8 mouse cellular contexts compared by ENCODE assay signal in the genomic region with DNA sequence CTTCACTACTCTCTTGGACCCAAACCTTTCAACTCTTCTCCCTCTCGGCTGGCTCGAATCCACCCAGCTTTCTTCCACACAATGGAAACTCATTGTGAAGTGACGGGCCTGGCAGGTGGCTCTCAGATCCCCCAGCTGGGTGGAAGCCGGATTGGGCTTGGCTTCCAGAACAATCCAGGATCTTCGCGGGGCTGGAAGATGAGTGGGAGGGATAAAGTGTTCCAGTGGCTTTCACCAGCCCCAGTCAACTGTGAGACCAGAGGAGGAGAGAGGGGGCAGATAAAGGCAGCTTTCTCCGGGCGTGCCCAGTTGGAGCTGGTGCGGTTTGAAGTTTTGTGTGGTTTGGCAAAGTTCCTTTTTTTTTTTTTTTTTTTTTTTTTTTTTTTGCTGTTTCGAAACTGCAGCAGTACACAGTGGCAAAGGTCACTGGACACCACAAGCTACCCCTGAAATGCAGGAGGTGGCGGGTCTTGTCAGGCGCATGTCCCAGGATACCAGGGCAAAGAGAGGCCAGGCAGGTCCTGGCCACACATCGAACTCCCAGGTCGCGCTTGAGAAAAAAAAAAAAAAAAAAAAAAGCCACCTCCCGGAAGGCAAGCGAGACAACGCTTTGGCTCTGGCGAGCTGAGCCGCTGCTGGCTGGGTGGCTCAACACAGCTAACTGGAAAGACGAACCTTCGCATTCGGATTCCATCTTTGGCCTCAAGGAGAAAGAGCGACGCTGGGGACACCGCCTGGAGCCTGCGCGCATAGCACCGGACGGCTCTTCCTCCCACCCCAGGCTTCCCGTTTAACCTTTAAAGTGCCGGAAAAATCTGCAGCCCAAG.
DNase-seq lines count a peak whose midpoint lies in the region; ATAC-seq and TF ChIP-seq lines count a peak whose summit lies in the region.

No protein-coding gene starts in this region.

- peak overlapping the region in 2 of 3 experiments; percentile 26 to 59 for H3K4me3 ChIP-seq in CH12.LX (replicated peaks in 1 of 3; ENCODE audit: low read depth in 2 of 3, low read length in 2 of 3, poor library complexity in 1 of 3)
- H3K4me3 ChIP-seq in bone marrow macrophage, adult 2 months (ENCODE audit: insufficient read depth, low read length), result peak overlapping the region; percentile 53
- peak overlapping the region; percentile 35 for H3K4me3 ChIP-seq in heart, embryonic 11.5 days (ENCODE audit: low read depth, low read length)
- H3K4me3 ChIP-seq in kidney, embryonic 14.5 days (ENCODE audit: low read length), result peak overlapping the region; percentile 31
- H3K4me3 ChIP-seq in liver, embryonic 14.5 days (ENCODE audit: insufficient read depth in 1 of 2, low read depth in 2 of 2, low read length in 2 of 2), result peak overlapping the region; percentile 10 to 32

- no peaks in the 10 kb centered on the region for H3K9me3 ChIP-seq in CH12.LX (replicated peaks; ENCODE audit: low read length)
- no peaks in the 10 kb centered on the region for H3K9me3 ChIP-seq in heart, embryonic 11.5 days (replicated peaks; ENCODE audit: control insufficient read depth, low read length)
- H3K9me3 ChIP-seq in kidney, embryonic 14.5 days (ENCODE audit: control insufficient read depth, low read length), result no peaks in the 10 kb centered on the region
- H3K9me3 ChIP-seq in liver, embryonic 14.5 days (ENCODE audit: control insufficient read depth, low read length), result no peaks in the 10 kb centered on the region

- no peaks in the 10 kb centered on the region for H3K27me3 ChIP-seq in CH12.LX (replicated peaks)
- H3K27me3 ChIP-seq in heart, embryonic 11.5 days (ENCODE audit: control insufficient read depth, insufficient read depth, low read length), result peaks cover under 1% of the 10 kb centered on the region; the same call in 1 of the 2 replicates
- no peaks in the 10 kb centered on the region; the same call in 1 of the 2 replicates for H3K27me3 ChIP-seq in kidney, embryonic 14.5 days (ENCODE audit: control insufficient read depth, insufficient read depth, low read length)
- H3K27me3 ChIP-seq in liver, embryonic 14.5 days (ENCODE audit: control insufficient read depth, insufficient read depth, low read length), result no peaks in the 10 kb centered on the region

- 16% methylated on average over 32 of the region's 32 CpGs for WGBS in heart, embryonic 11.5 days (ENCODE audit: insufficient replicate concordance)
- 21% methylated on average over 32 of the region's 32 CpGs for WGBS in kidney, embryonic 14.5 days
- WGBS in liver, embryonic 14.5 days (ENCODE audit: insufficient replicate concordance), result 8% methylated on average over 32 of the region's 32 CpGs

- no peak for TF ChIP-seq POLR2A in CH12.LX (IDR thresholded peaks at IDR 0.05; ENCODE audit: low read depth, low read length)
- no peak for TF ChIP-seq POLR2A in bone marrow macrophage, adult 2 months (IDR thresholded peaks at IDR 0.05; ENCODE audit: borderline replicate concordance, low read depth, low read length)

- H3K4me1 ChIP-seq in CH12.LX (ENCODE audit: control insufficient read depth in 1 of 2, insufficient read depth in 2 of 2), result peaks cover 0 to 7% of the 10 kb centered on the region in 2 experiments; a peak in 2 of 4 replicates
- H3K4me1 ChIP-seq in bone marrow macrophage, adult 2 months (ENCODE audit: control insufficient read depth, insufficient read depth, low read length), result peaks cover 12% of the 10 kb centered on the region
- H3K4me1 ChIP-seq in heart, embryonic 11.5 days (ENCODE audit: control insufficient read depth, insufficient read depth, low read length), result no peaks in the 10 kb centered on the region; the same call in 1 of the 2 replicates
- H3K4me1 ChIP-seq in kidney, embryonic 14.5 days (ENCODE audit: control insufficient read depth, insufficient read depth, low read length), result no peaks in the 10 kb centered on the region
- H3K4me1 ChIP-seq in liver, embryonic 14.5 days (replicated peaks; ENCODE audit: control insufficient read depth in 2 of 2, insufficient read depth in 2 of 2, low read length in 1 of 2), result peaks cover 0 to 3% of the 10 kb centered on the region in 2 experiments; a peak in 2 of 4 replicates

- peak overlapping the region; percentile 92 for H3K4me2 ChIP-seq in CH12.LX (ENCODE audit: insufficient read depth, low read depth, poor library complexity, severe bottlenecking)
- peak overlapping the region; percentile 68 for H3K4me2 ChIP-seq in heart, embryonic 11.5 days
- peak overlapping the region; percentile 51 for H3K4me2 ChIP-seq in kidney, embryonic 14.5 days (replicated peaks; ENCODE audit: low read depth, low read length)
- peak overlapping the region; percentile 49 for H3K4me2 ChIP-seq in liver, embryonic 14.5 days (ENCODE audit: low read depth)

- dilution Hi-C loops in CH12.LX (cut with MboI; ENCODE audit: extremely low pct_ligation_motif_present, extremely low pct_unique_long_range_greater_than_20kb, low sequenced_read_pairs), result no loop called here

- ATAC-seq in erythroblast, adult 5-6 weeks (replicated peaks; ENCODE audit: low FRiP score, poor library complexity, severe bottlenecking), result peak; percentile 82
- peak; percentile 35; the same call in 1 of the 2 replicates for ATAC-seq in heart, embryonic 11.5 days (replicated peaks; ENCODE audit: insufficient number of reproducible peaks, low FRiP score, low TSS enrichment)
- peak; percentile 81 for ATAC-seq in kidney, embryonic 14.5 days (ENCODE audit: low FRiP score, low TSS enrichment)
- ATAC-seq in liver, embryonic 14.5 days (ENCODE audit: insufficient read depth), result peak; percentile 67

- H3K27ac ChIP-seq in CH12.LX (ENCODE audit: insufficient read depth, low read depth), result no peak overlapping the region
- H3K27ac ChIP-seq in bone marrow macrophage, adult 2 months (ENCODE audit: insufficient read depth, low read depth, low read length), result peak overlapping the region; percentile 90
- H3K27ac ChIP-seq in heart, embryonic 11.5 days (ENCODE audit: low read depth, low read length), result no peak overlapping the region
- H3K27ac ChIP-seq in kidney, embryonic 14.5 days (ENCODE audit: low read depth, low read length), result no peak overlapping the region
- H3K27ac ChIP-seq in liver, embryonic 14.5 days, result no peak overlapping the region

- peak; percentile 64 for DNase-seq in CH12.LX (ENCODE audit: extremely low read depth)
- peak; percentile 22 to 39 (median 26) for DNase-seq in liver, embryonic 14.5 days (ENCODE audit: low read depth in 3 of 3, low spot score in 3 of 3)
- DNase-seq in natural killer cell, adult 2 months (ENCODE audit: low spot score in 2 of 2), result peak; percentile 18 to 41
- peak; percentile 15 for DNase-seq in testis, postnatal 14 days (ENCODE audit: low spot score)

- in situ Hi-C loops in CH12.LX (cut with MboI; ENCODE audit: low pct_ligation_motif_present, low pct_unique_long_range_greater_than_20kb, low sequenced_read_pairs), result loop anchor here (10.0 to 25.0 kb wide), 2 partner anchors 247 to 615 kb away; no protein-coding TSS in a partner anchor

- TF ChIP-seq EP300 in CH12.LX (IDR thresholded peaks at IDR 0.05; ENCODE audit: low read length), result 0 out of 2 replicates have a peak, but pooled peaks have one; percentile 12
- TF ChIP-seq EP300 in liver, embryonic 14.5 days (IDR thresholded peaks at IDR 0.05; ENCODE audit: low read depth), result no peak

- peak in 1 of 2 experiments; percentile 63; a peak in 2 of 4 replicates for TF ChIP-seq CTCF in CH12.LX (conservative IDR thresholded peaks at IDR 0.05 in 1 of 2, IDR thresholded peaks at IDR 0.05 in 1 of 2; ENCODE audit: low read depth in 2 of 2, low read length in 2 of 2)
- TF ChIP-seq CTCF in bone marrow macrophage, adult 2 months (IDR thresholded peaks at IDR 0.05; ENCODE audit: low read depth, low read length), result 0 out of 2 replicates have a peak, but pooled peaks have one; percentile 20
- peak; percentile 62 for TF ChIP-seq CTCF in liver, embryonic 14.5 days (IDR thresholded peaks at IDR 0.05; ENCODE audit: low read depth)

- 0 out of 2 replicates have a peak overlapping the region, but pooled peaks have one; percentile 3 for H3K9ac ChIP-seq in CH12.LX (ENCODE audit: insufficient read depth, low read depth)
- peak overlapping the region; percentile 59 for H3K9ac ChIP-seq in heart, embryonic 11.5 days (ENCODE audit: low read depth, low read length)
- H3K9ac ChIP-seq in kidney, embryonic 14.5 days (ENCODE audit: low read depth, low read length), result no peak overlapping the region; the same call in 1 of the 2 replicates
- no peak overlapping the region for H3K9ac ChIP-seq in liver, embryonic 14.5 days (replicated peaks)

- no peaks in the 10 kb centered on the region for H3K79me2 ChIP-seq in CH12.LX (replicated peaks; ENCODE audit: control insufficient read depth, extremely low read depth, insufficient read depth, poor library complexity, severe bottlenecking)

- peak; percentile 73 for TF ChIP-seq RAD21 in CH12.LX (IDR thresholded peaks at IDR 0.05; ENCODE audit: low read depth, low read length)

- no peaks in the 10 kb centered on the region for H3K36me3 ChIP-seq in CH12.LX (replicated peaks in 1 of 2; ENCODE audit: control insufficient read depth in 1 of 2, insufficient read depth in 1 of 2, low read length in 1 of 2)
- no peaks in the 10 kb centered on the region for H3K36me3 ChIP-seq in heart, embryonic 11.5 days (ENCODE audit: control insufficient read depth, insufficient read depth, low read length)
- H3K36me3 ChIP-seq in kidney, embryonic 14.5 days (ENCODE audit: control insufficient read depth, insufficient read depth, low read length), result no peaks in the 10 kb centered on the region
- no peaks in the 10 kb centered on the region for H3K36me3 ChIP-seq in liver, embryonic 14.5 days (replicated peaks; ENCODE audit: control insufficient read depth, insufficient read depth, low read depth)

TF ChIP-seq in CH12.LX, 34 proteins besides CTCF, POLR2A, EP300 and RAD21 (continues in another document):
- TF ChIP-seq SMC3 (IDR thresholded peaks at IDR 0.05; ENCODE audit: low read depth, low read length) (peak; percentile 63), RCOR1 (conservative IDR thresholded peaks at IDR 0.05; ENCODE audit: low read depth, low read length) (no peak), TCF12 (IDR thresholded peaks at IDR 0.05; ENCODE audit: low read depth, low read length) (no peak), POLR2AphosphoS2 (IDR thresholded peaks at IDR 0.05; ENCODE audit: low read depth, low read length) (no peak), HCFC1 (IDR thresholded peaks at IDR 0.05; ENCODE audit: low read depth, low read length) (no peak), MEF2A (IDR thresholded peaks at IDR 0.05; ENCODE audit: borderline replicate concordance, low read depth, low read length) (no peak), NELFE (IDR thresholded peaks at IDR 0.05; ENCODE audit: low read depth, low read length) (0 out of 2 replicates have a peak, but pooled peaks have one; percentile 21), MAZ (IDR thresholded peaks at IDR 0.05; ENCODE audit: low read depth, low read length) (no peak), ZNF384 (IDR thresholded peaks at IDR 0.05; ENCODE audit: low read depth, low read length) (peak; percentile 93), USF1 (IDR thresholded peaks at IDR 0.05; ENCODE audit: low read depth, low read length) (no peak), E2F4 (IDR thresholded peaks at IDR 0.05; ENCODE audit: insufficient replicate concordance, low read depth, low read length) (no peak), CHD2 (IDR thresholded peaks at IDR 0.05; ENCODE audit: low read length) (no peak), IRF4 (IDR thresholded peaks at IDR 0.05; ENCODE audit: low read depth, low read length) (no peak)

Comparison
In these comparisons a context has a peak if more than half of its experiments do, and no peak if none do; other contexts are left out.
1. H3K9ac ChIP-seq: peak in CH12.LX (single experiment) and heart, embryonic 11.5 days (single experiment); none in kidney, embryonic 14.5 days (single experiment) and liver, embryonic 14.5 days (single experiment).
2. Peak in every context shown above with its lines, with median percentiles within 50 percentile points of each other: DNase-seq, H3K4me2 ChIP-seq, H3K4me3 ChIP-seq and ATAC-seq.